ENCODE assay signal across 8 mouse cellular contexts in genomic region chr2:109278036-109278435, GRCm38 (mm10). TPM values are rescaled to one million over a fixed set of nuclear protein-coding genes. Genes with fewer than 3 reads are reported as not detected.
A peak's percentile ranks its signal among the peaks of the same experiment; 100 is the strongest.
DNase-seq lines count a peak whose midpoint lies in the region; ATAC-seq lines count a peak whose summit lies in the region.

No protein-coding gene starts in this region.

- H3K27ac ChIP-seq in hindbrain, embryonic 16.5 days (ENCODE audit: low read depth, low read length): no peak overlapping the region

- no peak for ATAC-seq in hindbrain, embryonic 16.5 days

- H3K4me1 ChIP-seq in hindbrain, embryonic 16.5 days (ENCODE audit: control insufficient read depth, insufficient read depth, low read depth, low read length): peaks cover 6% of the 10 kb centered on the region
- H3K4me1 ChIP-seq in megakaryocyte, embryonic 14.5 days: peaks cover 12% of the 10 kb centered on the region

- H3K9me3 ChIP-seq in hindbrain, embryonic 16.5 days (ENCODE audit: control insufficient read depth, low read length): no peaks in the 10 kb centered on the region
- no peaks in the 10 kb centered on the region for H3K9me3 ChIP-seq in megakaryocyte, embryonic 14.5 days

- H3K4me2 ChIP-seq in hindbrain, embryonic 16.5 days (ENCODE audit: low read length): peak overlapping the region; percentile 55

- WGBS in hindbrain, embryonic 16.5 days: 2% methylated on average over 16 of the region's 16 CpGs

- intact Hi-C loops in left cerebral cortex, postnatal 14 days (cut with DNase I): loop anchor here (5.0 to 10.0 kb wide), 2 partner anchors 397 to 414 kb away; partner anchors contain the start of gene Bdnf

- H3K27me3 ChIP-seq in hindbrain, embryonic 16.5 days (replicated peaks; ENCODE audit: control insufficient read depth, insufficient read depth, low read length): no peaks in the 10 kb centered on the region
- H3K27me3 ChIP-seq in megakaryocyte, embryonic 14.5 days (replicated peaks): no peaks in the 10 kb centered on the region

- H3K4me3 ChIP-seq in hindbrain, embryonic 16.5 days (ENCODE audit: low read length): peak overlapping the region; percentile 44
- H3K4me3 ChIP-seq in megakaryocyte, embryonic 14.5 days (replicated peaks): peak overlapping the region; percentile 94

- peak; percentile 26 for DNase-seq in WW6 (ENCODE audit: low read depth, low spot score)
- DNase-seq in cerebellum, postnatal 14 days: peak; percentile 41 to 56
- DNase-seq in frontal cortex, postnatal 36 days (ENCODE audit: low spot score in 2 of 2): peak; percentile 19 to 33
- peak; percentile 8 to 15 for DNase-seq in left cerebral cortex, postnatal 14 days (ENCODE audit: low spot score in 2 of 2)
- peak; percentile 14 for DNase-seq in right cerebral cortex, postnatal 14 days
- peak; percentile 31 to 47 for DNase-seq in urinary bladder, postnatal 36 days (ENCODE audit: low spot score in 2 of 2)

- no peaks in the 10 kb centered on the region for H3K36me3 ChIP-seq in hindbrain, embryonic 16.5 days (ENCODE audit: control insufficient read depth, insufficient read depth, low read length)
- no peaks in the 10 kb centered on the region for H3K36me3 ChIP-seq in megakaryocyte, embryonic 14.5 days (replicated peaks; ENCODE audit: low read length)

- H3K9ac ChIP-seq in hindbrain, embryonic 16.5 days (ENCODE audit: low read depth, low read length): peak overlapping the region; percentile 46

RNA-seq across cellular contexts. Expression of gene Kif18a, which starts 2.5 kb away (rescaled TPM):
- 4.8 and 5.2 TPM in 2 replicates for polyA plus RNA-seq in hindbrain, embryonic 16.5 days (2015; fragmentation: Nextera tagmentation; extraction: Ambion mirVana)
- total RNA-seq in left cerebral cortex, postnatal 14 days (2021): 1 to 10 TPM; 1.4 to 1.8 TPM
- 0.16 TPM in 1 of 2 replicates, not detected in the other for polyA plus RNA-seq in megakaryocyte, embryonic 14.5 days (2012; ENCODE audit: insufficient read depth, low replicate concordance)

RNA-seq across cellular contexts. Expression of gene Mettl15, which starts 2.5 kb away (rescaled TPM):
- 11.3 and 12.3 TPM in 2 replicates for polyA plus RNA-seq in hindbrain, embryonic 16.5 days (2015; fragmentation: Nextera tagmentation; extraction: Ambion mirVana)
- total RNA-seq in left cerebral cortex, postnatal 14 days (2021): 1 to 10 TPM; 5.2 to 5.8 TPM
- 0.08 TPM in 1 of 2 replicates, not detected in the other for polyA plus RNA-seq in megakaryocyte, embryonic 14.5 days (2012; ENCODE audit: insufficient read depth, low replicate concordance)

Comparison
In these comparisons a context has a peak if more than half of its experiments do, and no peak if none do; other contexts are left out.
1. RNA of gene Mettl15, which starts 2.5 kb away (polyA plus RNA-seq): 11.3 to 12.3 TPM in hindbrain, embryonic 16.5 days; 0.08 TPM in megakaryocyte, embryonic 14.5 days; every median in the first group is over 10 times any median in the second.
2. Peak in every context shown above with its lines, with median percentiles within 50 percentile points of each other: DNase-seq.